Mouse (Mus musculus) CD8-positive naive resting alpha-beta T cell, adult 57 days (primary cell): Measurements from ENCODE around the gene Gde1. TPM values are rescaled to one million over a fixed set of nuclear protein-coding genes. Genes with fewer than 3 reads are reported as not detected.

Experiments used
- total RNA-seq: library from RNA; stranded (reverse); gene quantifications from one replicate; pipeline ENCODE4 v1.2.4, GENCODE M21; 2023

Gde1 gene
- 25.6 TPM for total RNA-seq

DNA sequence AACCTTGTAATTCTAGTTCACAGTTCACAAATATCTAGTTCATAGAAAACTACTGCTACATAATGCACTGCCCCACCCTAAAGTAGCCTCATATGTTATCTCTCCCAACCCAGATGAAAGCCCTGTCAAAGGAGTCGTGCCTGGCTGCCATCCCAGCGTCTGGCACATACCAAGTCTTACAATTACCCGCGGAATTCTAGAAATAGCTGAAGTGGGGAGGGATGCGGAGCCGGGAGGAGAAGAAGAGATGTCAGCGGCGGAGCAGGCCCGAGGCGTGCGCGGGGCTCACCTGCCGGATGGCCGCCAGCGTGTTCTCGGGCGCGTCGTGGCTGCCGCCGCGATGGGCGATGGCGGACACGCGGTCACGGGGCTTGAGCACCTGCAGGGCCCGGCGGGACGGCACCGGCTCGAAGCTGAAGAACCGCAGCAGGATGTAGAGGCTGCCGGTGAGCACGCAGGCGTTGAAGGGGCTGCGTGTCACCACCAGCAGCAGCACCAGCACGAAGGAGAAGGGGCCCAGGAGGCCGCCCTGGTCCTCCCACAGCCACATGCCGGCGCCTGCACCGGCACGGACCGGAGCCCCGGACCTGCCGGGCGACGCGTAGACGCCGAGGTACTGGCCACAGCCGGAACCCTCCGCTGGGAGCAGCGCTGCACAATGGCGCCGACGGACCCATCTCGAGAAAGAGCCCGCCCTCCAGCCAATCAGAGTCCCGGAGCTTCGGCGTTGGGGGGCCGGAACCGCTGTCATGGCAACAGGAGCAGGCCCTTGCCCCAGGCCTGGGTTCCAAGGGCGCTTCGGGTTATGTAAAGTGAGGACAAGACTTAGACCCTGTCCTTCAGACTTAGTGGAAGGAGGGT is at the start of gene Gde1:
Gde1 (minus strand) TSS at position 678 of the 861 bp plus-strand sequence.

DNA sequence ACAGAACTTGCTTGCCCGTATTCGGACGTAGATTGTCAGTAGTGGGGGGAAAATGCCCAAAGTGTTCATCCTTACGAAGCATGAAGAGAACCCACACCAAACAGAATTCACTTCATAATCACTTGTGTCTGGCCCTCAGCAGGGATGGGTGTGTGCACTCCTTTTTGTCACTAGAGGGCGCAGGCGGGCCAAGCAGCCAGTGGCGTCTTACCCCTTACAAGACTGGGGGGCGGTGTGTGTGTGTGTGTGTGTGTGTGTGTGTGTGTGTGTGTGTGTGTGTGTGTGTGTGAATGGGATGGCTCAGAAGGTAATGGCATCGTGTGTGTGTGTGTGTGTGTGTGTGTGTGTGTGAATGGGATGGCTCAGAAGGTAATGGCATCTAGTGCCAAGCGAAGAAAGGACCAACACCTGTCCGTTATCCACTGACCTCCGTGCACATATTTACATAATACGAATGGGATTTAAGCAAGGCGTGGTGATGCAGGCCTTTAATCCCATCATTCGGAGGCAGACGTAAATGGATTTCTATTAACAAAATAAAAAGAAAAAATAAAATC is 34.5 kb upstream of the Gde1 start, which contains the start of gene Vps35l:
Vps35l (plus strand) TSS at position 252 of the 557 bp plus-strand sequence.

DNA sequence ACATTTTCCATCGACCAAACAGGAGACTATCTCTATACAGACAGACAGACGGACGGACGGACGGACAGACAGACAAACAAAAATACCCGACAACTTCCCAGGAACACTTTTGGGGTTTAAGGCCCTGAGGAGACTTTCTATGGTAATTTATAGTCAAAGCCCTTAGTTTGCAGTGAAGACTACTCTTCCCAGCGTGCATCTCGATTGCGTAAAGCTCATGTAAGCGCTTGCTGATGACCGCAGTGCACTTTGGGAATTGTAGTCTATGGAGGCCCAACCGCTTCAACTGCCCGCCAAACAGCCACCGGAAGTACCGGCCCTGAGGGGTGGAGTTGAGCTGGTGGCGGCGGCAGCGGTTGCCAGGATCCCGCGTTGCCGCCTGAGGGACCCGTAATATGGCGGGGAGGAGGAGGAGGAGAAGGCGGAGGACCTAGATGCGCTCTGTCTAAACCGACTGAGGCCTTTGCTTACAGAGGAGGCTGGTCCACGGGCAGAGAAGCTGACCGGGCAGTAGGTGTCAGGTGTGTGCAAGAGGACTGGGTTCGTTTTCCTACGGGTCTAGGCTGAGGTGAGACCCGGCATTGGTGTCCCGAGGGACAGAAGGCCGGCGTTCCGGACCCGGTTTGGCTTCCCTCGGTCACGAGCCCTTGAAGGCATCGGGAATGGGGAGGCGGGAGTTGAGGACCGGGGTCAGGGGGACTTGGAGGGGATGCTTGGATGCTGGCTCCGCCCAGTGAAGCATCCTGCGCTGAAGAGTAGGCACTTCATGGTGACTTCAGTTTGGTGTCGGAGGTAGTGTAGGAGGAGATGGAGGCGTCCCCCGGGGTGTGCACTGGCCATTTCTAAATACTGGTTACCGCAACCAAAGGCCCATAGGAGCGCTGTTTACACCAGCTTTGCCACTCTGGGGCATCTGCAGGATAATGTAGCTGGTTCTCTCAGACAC is 6.9 kb upstream of the Gde1 start, which contains the start of gene Ccp110:
Ccp110 (plus strand) TSS at position 325 of the 946 bp plus-strand sequence.

Other genes with a start within 250 kb of the Gde1 start
- gene Itpripl2, start 213.8 kb downstream of the Gde1 start, total RNA-seq = 0.46 TPM
- gene Coq7, start 172.4 kb downstream of the Gde1 start, total RNA-seq = 8.5 TPM
- not detected for gene Tmc7, start 121.0 kb downstream of the Gde1 start, total RNA-seq
- not detected for gene Tmc5, start 108.5 kb downstream of the Gde1 start, total RNA-seq
- 6.8 TPM for gene Ccp110, start 6.8 kb upstream of the Gde1 start, total RNA-seq
- gene Vps35l, start 34.4 kb upstream of the Gde1 start, total RNA-seq = 81.7 TPM
- 0.83 TPM for gene Iqck, start 150.0 kb upstream of the Gde1 start, total RNA-seq
- gene Knop1, start 150.5 kb upstream of the Gde1 start, total RNA-seq = 17.2 TPM